Mouse (Mus musculus): ENCODE results near the gene Elk4. TPM values are rescaled to one million over a fixed set of nuclear protein-coding genes. Genes with fewer than 3 reads are reported as not detected.

Gene Elk4
- total RNA-seq, 2 experiments from 2014 or later = 54.4 to 59.1 TPM

DNA sequence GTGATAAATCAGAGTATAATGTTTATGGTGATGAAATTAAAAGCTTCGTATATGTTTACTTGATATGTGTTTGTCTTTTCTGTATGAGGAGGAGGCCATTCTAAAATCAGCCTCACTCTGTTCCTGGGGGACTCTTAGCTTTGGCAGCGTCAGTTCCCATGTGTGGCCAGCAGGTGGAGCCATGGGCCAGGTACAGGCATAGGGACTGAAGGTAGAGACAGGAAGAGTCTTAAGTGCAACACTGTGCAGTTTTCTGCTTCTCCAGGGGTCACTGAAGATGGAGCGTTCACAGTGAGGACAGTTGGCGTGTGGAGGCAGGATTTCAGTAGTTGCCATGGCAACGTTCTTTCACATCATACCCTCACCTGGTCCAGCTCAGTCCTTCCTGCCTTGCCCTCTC is 24.5 kb upstream of the Elk4 start:
- peak; percentile 73 to 85 for DNase-seq (ENCODE audit: low spot score in 2 of 2)

DNA sequence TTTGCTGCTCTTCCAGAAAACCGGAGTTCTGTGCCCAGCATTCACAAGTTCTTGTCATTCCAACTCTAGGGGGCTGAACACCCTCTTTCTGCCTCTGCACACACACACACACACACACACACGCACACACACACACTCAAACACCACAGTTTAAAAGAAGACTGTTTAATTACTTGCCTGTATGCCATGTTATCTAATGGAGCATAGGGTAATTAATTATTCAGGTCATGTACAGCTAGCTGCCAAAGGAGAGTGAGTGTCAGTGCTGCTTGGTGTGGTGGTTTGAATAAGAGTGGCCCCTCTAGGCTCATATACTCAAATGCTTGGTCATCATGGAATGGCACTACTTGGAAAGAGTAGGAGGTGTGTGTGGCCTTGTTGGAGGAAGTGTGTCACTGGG is 23.6 kb upstream of the Elk4 start:
- DNase-seq (ENCODE audit: low spot score in 2 of 2) = no peak

DNA sequence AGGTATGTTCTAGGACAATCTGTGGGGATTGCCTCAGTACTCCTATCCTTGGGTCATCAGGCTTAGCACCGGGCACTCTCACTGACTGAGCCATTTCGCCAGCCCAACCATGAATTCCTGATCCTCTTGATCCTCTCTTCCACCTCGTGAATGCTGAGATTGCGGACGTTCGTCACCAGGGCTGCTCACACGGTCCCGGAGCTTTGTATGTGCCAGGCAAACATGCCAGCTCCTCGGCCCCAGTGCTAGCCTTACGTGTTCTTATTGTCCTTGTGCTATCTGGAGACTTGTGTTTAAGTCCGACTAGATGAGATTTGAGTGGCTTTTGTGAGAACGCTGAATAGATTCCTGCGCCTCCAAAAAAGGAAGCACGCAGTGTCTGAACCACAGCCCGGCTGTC is 20.0 kb upstream of the Elk4 start:
- DNase-seq (ENCODE audit: low spot score in 2 of 2) = no peak

DNA sequence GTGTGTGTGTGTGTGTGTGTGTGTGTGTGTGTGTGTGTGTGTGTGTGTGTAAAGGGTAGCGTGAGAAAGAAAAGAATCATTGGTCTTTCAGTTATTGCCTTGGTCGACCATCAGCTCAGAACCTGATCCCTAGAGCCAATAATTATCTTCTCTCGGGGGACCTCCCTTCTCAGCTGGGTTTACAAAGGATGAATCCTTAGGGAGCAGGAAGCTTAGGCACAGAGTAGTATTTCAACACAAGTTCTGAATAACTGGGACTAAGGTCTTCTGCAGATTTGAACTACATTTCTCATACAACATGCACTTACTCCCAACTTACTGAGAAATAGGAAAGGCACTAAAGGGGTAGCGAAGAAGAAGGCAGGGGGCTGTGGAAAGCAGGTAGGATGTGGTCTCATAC is 17.9 kb upstream of the Elk4 start:
- no peak for DNase-seq (ENCODE audit: low spot score in 2 of 2)

DNA sequence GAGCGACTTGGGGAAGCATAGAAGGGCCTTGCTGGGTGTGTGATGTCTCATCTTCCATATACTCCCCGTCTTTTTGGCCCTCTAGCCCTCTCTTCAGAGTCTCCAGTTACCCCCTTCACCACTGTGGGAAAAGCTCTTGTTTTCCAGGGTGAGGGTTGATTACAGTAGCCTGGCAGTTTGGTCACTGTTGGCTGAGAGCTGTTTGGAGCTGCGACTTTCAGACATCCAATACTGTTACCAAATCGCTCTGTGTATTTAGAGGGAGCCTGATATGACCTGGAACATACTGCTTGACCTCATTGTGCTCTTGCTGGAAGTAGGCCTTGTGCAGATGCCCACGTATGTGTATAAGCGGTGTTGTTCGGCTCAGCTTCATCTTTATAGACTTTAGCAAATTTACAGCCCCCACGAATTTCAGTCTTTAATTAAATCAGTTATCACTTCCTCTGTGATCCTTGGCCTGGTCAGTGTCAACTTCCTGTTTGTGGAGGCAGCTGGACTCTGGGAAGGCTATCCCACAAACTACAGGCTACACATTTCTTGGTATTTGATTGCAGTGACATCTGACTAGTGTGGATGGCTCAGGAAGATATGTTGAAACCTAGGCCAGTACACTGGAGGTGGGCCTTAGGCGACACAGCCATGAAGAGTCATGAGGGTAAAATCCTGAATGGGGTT is 17.2 kb upstream of the Elk4 start:
- DNase-seq (ENCODE audit: low spot score in 2 of 2) = no peak

DNA sequence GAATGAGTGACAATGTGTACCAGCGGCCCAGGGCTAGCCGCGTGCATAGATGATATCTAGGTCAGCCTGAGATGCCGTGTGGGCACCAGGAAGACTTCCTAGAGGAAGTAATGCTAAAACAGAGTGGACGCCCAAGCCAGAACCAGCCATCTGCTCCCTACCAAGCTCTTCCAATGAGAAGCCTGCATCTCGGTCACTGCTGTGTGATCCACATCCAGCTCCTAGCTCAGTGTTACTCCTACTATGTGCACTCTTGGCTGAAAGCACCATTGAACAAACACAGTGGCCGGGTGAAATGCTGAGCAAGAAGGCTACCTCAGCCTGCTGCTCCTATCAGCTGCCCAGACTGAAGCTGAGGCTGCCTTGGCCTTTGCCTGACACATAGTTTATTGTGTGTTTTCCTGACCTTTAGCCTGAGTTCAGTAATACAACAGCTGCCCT is 14.8 kb upstream of the Elk4 start:
- no peak for DNase-seq (ENCODE audit: low spot score in 2 of 2)

DNA sequence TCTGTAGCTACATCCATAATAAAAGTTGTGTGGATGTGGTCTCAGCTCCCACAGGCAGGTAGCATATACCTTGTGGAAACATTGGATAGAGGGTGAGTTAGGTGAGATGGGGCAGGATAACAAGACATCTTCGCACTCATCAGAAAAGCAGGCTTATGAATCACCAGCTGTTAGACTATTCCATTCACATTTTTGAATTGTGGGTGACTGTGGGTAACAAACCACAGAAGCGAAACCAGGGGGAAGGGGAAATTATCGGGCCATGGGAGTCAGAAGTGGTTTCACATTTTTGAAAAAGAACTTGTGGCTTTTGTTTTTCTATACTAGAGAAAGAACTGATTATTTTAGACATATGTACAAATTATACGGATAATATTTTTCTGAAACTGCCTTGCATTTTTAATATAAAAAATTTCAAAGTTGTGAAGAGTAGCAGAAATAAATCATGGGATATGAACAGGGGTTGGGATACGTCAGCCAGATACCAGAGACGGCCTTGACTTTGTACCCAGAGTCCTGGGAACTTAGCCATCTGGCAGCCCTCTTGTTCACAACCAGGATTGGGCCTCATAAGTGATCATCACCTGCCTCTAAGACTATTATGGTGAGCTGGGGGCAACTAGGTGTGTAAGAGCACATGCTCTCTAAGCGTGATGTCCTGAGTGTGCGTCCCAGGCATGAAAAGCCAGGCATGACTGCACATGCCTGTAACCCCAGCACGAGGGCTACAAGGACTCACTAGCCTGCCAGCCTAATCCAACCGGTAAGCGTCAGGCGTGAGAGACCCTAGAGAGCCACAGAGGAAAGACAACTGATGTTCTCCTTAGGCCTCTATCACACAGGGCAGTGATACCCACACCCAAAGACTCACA is 14.0 kb upstream of the Elk4 start:
- DNase-seq (ENCODE audit: low spot score in 2 of 2) = no peak

DNA sequence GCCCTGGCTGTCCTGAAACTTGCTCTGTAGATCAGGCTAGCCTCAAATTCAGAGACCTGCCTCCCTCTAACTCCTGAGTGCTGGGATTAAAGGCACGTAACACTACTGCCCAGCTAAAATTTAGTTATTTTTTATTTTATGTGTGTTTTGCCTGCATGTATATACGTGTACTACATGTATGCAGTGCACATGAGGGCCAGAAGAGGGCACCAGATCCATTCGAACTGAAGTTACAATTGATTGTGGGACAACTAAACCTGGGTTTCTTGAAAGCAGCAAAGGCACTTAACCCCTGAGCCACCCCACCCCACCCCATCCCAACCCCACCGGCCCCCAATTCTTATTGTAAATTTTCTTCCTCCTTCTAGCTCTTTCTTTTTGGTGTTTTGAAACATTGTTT is 12.3 kb upstream of the Elk4 start:
- DNase-seq (ENCODE audit: low spot score in 2 of 2) = peak; percentile 20 to 64

DNA sequence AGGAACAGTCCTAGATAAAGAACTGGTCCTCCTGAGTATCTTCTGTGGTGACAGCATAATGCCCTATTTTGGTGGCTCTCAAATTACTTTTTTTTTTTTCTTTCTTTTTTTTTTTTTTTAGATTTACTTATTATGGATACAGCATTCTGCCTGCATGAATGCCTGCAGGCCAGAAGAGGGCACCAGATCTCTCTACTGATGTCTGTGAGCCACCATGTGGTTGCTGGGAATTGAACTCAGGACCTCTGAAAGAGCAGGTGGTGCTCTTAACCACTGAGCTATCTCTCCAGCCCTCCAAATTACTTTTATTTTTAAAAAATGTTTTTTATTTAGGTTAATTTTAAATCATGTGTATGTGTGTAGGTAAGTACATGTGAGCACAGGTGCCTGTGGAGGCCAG is 6.9 kb upstream of the Elk4 start:
- DNase-seq (ENCODE audit: low spot score in 2 of 2) = no peak

DNA sequence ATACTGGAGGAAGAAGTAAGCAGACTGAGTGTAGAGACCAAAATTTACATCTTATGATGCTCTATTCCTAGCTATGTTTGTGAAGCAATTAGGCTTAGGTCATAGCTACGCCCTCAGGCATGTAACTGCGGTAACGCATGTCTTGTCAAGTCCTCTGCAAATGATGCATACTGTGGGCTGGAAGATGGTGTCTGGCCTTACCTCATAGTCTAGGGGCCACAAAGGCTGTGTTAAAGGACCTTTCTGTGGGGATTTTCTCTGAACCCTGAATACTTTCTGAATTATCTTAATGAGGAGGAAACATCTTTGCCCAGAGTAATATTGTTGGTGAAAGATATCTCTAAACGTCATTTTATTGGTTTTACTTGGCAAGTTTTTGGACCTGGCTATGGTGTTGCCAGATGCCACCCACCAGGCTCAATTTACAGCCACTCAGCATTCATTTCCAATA is 5.5 kb upstream of the Elk4 start:
- DNase-seq (ENCODE audit: low spot score in 2 of 2) = no peak

DNA sequence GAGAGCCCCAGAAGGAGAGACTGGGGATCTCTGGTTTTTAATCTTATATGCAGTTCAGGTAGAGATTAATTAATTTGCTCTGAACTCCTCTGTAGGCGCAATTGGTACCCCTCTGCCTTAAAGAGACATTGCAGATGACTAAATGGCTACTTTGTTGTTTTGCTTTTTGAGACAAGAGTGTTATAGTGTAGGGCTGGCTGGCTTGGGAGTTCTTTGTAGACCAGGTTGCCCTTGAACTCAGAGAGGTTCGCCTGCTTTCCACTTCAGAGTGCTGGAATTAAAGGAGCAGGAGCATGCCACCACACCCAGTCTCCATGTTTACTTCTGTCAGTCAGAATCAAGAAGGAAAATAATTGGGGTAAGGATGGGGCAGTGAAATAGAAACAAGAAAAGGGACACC is 4.3 kb upstream of the Elk4 start:
- DNase-seq (ENCODE audit: low spot score in 2 of 2) = no peak

DNA sequence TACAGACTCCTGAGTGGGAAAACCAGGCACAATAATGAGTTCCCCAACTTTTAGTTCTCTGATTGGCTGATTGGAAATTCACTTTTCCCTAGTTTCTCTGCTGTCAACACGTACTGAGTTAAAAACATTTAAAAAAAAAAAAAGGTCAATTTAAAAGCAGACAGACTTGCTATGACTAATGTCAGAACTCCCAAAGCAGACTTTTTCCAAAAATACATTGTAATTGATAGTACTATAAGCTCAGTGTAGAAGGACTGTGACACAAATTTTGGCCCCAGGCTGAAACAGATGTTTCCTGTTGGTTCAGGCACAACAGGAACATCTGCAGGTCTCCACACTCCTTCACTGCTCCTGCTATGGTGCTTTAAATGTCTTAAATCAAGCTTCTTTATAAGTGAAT is 3.6 kb upstream of the Elk4 start:
- no peak for DNase-seq (ENCODE audit: low spot score in 2 of 2)

DNA sequence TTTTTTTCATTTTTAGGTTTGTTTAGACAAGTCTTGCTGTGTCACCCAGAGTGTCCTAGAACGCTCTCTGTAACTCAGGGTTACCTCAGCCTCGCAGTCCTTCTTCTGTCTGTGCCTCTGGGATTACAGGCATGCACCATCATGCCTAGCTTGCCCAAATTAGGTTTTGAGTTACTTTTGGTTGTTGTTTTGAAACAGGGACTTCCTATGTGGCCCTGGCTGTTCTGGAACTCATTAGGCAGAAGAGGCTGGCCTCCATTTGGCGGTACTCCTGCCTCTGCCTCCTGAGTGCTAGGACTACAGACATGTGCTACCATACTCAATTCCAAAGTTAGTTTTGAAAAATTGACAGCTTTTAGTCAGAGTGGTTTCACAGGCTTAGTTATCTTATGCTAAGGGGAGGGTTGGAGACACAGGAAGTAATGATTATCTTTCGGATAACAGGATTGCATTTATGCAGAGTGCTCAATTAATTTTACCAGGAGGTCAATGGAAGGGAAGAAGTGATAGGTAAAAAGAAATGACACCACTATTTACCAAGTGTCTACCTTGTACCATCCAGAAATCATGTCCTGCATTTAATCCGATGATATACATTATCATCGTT is 2.7 kb upstream of the Elk4 start:
- DNase-seq (ENCODE audit: low spot score in 2 of 2) = no peak

DNA sequence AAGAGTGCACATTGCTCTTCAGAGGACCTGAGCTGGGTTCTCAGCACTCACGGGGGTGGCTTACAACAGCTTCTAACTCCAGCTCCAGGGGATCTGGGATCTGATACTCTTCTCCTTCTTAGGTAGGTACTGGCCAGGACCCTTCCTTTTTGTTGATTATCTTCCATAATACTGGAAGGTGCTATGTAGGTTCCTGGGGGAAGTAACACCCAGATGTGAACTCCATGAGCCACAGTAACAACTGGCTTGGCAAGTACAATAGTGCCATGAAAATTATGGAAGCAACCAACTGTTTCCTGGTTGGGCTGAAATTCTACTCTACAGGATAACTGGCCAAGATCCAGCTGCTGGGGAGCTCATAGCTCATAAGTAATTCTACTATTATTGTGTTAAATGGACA is 1.9 kb upstream of the Elk4 start:
- DNase-seq (ENCODE audit: low spot score in 2 of 2) = no peak

DNA sequence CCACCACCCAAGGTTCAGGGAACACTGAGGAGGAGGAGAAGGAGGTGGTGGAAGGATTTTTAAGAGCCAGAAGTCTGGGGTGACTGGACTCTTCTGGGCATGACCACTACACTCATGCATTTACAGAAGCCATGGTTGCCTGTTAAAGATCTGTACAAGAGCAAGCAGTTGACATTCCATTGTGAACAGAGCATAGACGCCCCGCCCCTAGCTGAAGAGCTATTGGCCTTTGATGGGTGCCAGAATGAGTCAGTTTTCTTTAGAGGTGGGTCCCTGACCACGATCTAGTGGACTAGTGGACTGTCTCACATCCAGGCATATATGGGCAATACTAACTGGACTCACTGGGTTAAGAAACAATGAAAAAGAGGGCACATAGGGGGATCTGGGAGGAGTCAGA is 1.4 kb upstream of the Elk4 start:
- no peak for DNase-seq (ENCODE audit: low spot score in 2 of 2)

DNA sequence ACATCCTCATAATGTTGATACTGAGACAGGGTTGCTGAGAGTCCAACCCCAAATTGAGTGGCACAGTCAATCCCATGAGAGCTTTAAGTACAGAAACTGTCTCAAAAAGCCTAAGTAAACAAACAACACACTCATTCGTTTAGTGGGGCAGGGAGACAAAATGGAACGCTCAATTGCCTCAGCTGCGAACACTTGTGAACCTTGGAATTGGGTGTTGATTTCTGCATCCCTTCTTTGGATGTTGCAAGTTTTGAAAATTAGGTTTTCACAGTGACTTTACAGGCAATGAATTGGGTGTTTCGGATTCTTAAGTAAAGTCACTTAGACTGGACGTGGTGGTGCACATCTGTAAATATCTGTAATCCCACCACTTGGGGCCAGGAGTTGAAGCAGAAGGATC is 686 bp upstream of the Elk4 start:
- no peak for DNase-seq (ENCODE audit: low spot score in 2 of 2)

DNA sequence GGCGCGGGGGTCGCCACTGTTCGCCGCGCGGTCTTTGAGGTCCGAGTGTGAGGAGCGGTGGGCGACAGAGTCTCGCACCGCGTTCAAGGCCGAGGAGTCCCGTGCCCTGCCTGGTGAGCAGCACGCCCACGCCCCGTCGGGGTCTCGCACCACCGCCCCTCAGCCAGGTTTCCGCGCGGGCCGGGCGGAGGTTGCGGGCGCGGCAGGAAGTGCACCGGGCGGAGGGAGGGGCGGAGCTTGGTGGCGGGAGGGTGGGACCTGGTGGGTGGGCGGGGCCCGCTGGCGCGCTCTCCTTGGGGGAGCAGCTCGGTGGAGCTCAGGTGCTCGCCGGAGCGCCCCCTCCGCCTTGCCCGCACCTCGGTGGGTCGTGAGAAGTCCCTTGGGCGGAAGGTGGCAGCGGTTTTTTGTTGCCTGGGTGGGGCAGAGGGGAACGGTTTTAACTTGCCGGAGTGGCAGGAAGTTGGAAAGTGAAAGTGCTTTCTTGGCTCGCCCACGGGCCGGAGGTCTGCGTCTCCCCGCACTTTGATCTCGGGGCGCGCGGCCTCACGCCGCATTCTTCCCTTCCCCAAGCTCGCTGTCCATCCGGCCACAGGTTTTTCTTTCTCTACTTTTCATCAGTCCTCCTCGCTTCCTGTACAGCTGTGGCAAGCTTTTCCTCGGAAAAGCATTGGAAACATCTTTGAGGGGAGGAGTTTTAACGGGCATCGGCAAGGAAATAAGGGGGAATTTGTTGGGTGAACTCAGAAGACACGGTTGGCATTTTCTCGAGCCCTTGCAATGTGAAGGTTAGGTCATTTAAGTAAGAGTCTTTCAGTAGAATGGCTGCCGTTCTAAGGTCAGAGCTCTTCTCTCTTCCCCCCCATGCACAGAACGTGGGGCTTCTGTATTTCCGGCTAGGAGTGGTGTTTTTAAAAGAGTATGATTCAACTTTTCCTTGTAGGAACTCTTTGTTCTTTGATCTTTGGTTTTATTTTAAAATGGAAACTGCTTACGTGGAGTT is 721 bp downstream of the Elk4 start:
- DNase-seq (ENCODE audit: low spot score in 2 of 2) = peak; percentile 75 to 83

DNA sequence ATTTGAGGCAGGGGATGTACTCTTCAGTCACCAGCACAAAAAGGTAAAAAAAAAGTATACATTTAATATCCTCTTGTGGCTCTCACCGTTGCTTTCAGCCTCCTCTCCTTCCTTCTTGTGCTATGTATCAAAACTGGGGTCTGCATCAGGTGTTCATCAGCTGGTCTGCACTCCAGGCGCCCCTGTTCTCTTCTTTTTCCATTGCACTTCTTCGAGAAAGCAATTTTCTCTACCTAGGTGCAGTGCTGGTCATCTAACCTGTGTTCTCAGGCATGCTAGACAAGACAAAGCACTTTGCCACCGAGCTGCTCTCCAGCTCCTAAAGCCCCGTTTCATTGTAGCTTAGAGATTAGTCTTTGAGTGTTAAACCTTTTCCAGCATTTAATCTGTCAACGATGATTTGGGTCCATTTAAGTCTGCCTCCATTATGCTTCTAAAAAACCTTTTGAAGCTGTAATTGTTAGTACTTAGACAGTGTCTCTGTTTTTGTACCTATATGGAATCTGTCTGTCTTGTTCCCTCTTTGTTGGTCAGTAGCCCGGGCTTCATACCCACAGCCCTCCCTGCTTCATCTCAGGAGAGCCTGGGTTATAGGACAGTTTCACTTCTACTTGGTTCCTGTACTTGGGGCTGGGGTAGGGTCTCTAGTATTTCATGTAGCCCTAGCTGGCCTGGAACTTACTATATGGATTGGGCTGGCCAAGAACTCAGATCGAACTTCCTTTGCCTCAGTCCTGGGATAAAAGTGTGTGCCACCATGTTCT is 1.7 kb downstream of the Elk4 start:
- DNase-seq (ENCODE audit: low spot score in 2 of 2) = no peak

DNA sequence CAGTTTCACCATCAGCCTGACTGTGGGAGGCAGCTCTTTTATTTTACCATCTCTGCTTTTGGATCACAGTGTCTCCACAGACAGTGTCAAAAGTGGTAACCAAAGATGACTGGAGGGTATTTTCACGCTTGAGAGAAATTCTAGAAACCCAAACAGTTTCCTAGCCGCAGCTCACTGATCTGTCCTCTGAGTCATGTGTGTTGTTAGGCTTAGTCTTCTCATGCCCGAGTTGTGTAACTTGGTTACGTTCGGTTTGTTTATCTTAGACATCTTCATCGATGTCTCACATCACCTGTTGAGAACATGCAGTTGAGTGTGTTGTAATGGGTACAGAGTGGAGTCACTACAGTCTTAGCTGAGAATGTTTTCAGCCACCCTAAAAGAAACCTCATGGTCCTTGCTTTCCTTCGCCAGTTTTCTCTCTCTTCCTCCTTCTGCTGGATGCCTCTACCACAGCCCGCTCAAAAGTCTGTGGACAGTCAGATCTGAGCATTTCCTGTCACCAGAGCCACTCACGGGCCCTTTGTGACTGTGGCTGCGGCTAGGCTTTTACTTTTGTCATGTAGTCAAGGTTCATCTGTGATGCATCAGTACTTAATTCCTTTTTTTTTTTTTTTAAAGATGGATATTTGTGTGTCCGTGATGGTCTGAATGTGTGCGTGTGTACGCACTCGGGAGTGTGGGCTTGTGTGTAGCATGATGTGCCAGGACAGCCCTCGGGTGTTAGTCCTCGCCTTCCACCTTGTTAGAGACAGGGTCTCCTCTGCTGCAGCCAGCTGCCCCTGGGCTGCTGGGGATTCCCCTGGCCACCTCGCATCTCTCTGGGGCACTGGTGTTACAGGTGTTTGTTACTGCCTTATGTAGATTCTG is 3.5 kb downstream of the Elk4 start:
- no peak for DNase-seq (ENCODE audit: low spot score in 2 of 2)

Data from left cerebral cortex, adult 18-20 months (tissue).